Mouse (Mus musculus) limb, embryonic 12.5 days (tissue): ENCODE results near the gene Olfr1326-ps1. TPM values are rescaled to one million over a fixed set of nuclear protein-coding genes. Genes with fewer than 3 reads are reported as not detected.

ENCODE experiments used
- ATAC-seq: fragments of 200-750 bp; cut with Nextera tagmentation; 2 replicates; pipeline ENCODE4 v1.8.0; 2017; ENCODE audit warnings: low read depth, moderate TSS enrichment; ENCODE audit not compliant: insufficient number of reproducible peaks, insufficient read depth, low FRiP score, low TSS enrichment
- H3K27ac ChIP-seq: fragments of 300-500 bp; sonication (generic); 2 replicates; pipeline ENCODE4 v1.5.1; 2016; ENCODE audit warnings: mild to moderate bottlenecking, moderate library complexity
- H3K27me3 ChIP-seq: fragments of 300-500 bp; sonication (generic); 2 replicates; pipeline ENCODE4 v1.6.1; 2016; ENCODE audit warnings: mild to moderate bottlenecking, moderate library complexity
- H3K36me3 ChIP-seq: fragments of 300-500 bp; sonication (generic); 2 replicates; pipeline ENCODE4 v1.6.1; 2016; ENCODE audit warnings: mild to moderate bottlenecking, moderate library complexity
- H3K4me1 ChIP-seq: fragments of 300-500 bp; sonication (generic); replicated peaks from 2 replicates; pipeline ENCODE4 v1.6.1; 2016
- H3K4me2 ChIP-seq: fragments of 300-500 bp; sonication (generic); 2 replicates; pipeline ENCODE4 v1.6.1; 2016; ENCODE audit warnings: mild to moderate bottlenecking, moderate library complexity
- H3K4me3 ChIP-seq: fragments of 300-500 bp; sonication (generic); replicated peaks from 2 replicates; pipeline ENCODE4 v1.5.1; 2016; ENCODE audit warnings: mild to moderate bottlenecking
- H3K9ac ChIP-seq: fragments of 300-500 bp; sonication (generic); replicated peaks from 2 replicates; pipeline ENCODE4 v1.6.1; 2016; ENCODE audit warnings: mild to moderate bottlenecking, moderate library complexity
- H3K9me3 ChIP-seq: fragments of 300-500 bp; sonication (generic); 2 replicates; pipeline ENCODE4 v1.6.1; 2016; ENCODE audit warnings: mild to moderate bottlenecking, moderate library complexity
- WGBS: fragments of 180-500 bp; shearing (Covaris S2); methylation state at CpG from one replicate; pipeline ENCODE4 v1.1.7; 2016; 5-methylcytosine and 5-hydroxymethylcytosine counted together
- polyA plus RNA-seq: library from polyadenylated mRNA; unstranded; fragments of >200 nt; fragmentation: Nextera tagmentation; extraction: Ambion mirVana; gene quantifications from 2 replicates; pipeline ENCODE4 v1.2.1, GENCODE M21; 2016

Olfr1326-ps1 gene
- not detected in 2 replicates for polyA plus RNA-seq

DNA sequence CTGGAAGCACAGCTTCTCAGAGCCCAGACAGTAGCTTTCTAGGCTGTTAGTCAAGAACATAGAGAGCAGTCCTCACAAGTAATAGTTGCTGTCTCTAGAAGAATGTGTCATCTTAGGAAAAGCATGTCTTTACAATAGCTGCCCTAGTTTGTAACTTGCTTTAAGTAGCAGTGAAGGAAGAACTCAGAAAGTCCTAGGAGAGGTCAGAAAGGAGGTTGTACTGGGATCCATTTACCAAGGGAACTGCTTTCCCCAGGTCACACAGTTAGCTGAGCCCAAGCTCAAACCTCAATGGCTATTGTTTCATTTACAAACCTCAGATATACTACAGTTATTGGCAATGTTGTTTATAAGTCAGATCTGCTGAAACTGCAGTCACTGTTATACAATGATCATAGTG, at the start of gene Olfr1326-ps1:
Gene Olfr1326-ps1, minus strand, starts transcription at position 101 of the 400 bp plus-strand sequence.
- no peaks in the 10 kb centered on the region for H3K36me3 ChIP-seq
- no peak within 1 kb of the TSS for H3K4me2 ChIP-seq

GRCm38 (mm10) chrX:74592379-74592778, 17.7 kb upstream of the Olfr1326-ps1 start, which contains the start of gene Olfr1325:
Gene Olfr1325 (plus strand): TSS chrX:74592679.
- H3K27me3 ChIP-seq = no peaks in the 10 kb centered on the region
- no peak within 1 kb of the TSS for H3K4me2 ChIP-seq
- no peak within 1 kb of the TSS for H3K27ac ChIP-seq
- no peaks in the 10 kb centered on the region for H3K9me3 ChIP-seq
- H3K4me1 ChIP-seq = no peaks in the 10 kb centered on the region
- WGBS = 83% methylated on average over 2 of the region's 2 CpGs
- H3K36me3 ChIP-seq = no peaks in the 10 kb centered on the region
- no peak within 1 kb of the TSS for H3K9ac ChIP-seq
- ATAC-seq = no peak
- H3K4me3 ChIP-seq = no peak within 1 kb of the TSS

More for the DNA sequence above, at the start of gene Olfr1326-ps1:
- ATAC-seq = no peak
- Histone ChIP-seq H3K4me3 (no peak within 1 kb of the TSS), H3K9ac (no peak within 1 kb of the TSS), H3K27me3 (no peaks in the 10 kb centered on the region), H3K9me3 (no peaks in the 10 kb centered on the region), H3K4me1 (no peaks in the 10 kb centered on the region), H3K27ac (no peak within 1 kb of the TSS)

Other genes with a start within 250 kb of the Olfr1326-ps1 start
- gene Plxna3, start 245.8 kb downstream of the Olfr1326-ps1 start, polyA plus RNA-seq = 27.1 and 27.3 TPM in 2 replicates
- gene Lage3, start 221.3 kb downstream of the Olfr1326-ps1 start, polyA plus RNA-seq = 107 and 122 TPM in 2 replicates
- 57.1 and 59.8 TPM in 2 replicates for gene Ubl4a, start 201.7 kb downstream of the Olfr1326-ps1 start, polyA plus RNA-seq
- 14.4 and 14.8 TPM in 2 replicates for gene Slc10a3, start 201.5 kb downstream of the Olfr1326-ps1 start, polyA plus RNA-seq
- 30.5 and 32.6 TPM in 2 replicates for gene Fam3a, start 181.6 kb downstream of the Olfr1326-ps1 start, polyA plus RNA-seq
- gene Ikbkg, start 181.6 kb downstream of the Olfr1326-ps1 start, polyA plus RNA-seq = 22.1 and 22.3 TPM in 2 replicates
- 44.1 and 46.0 TPM in 2 replicates for gene G6pdx, start 145.7 kb downstream of the Olfr1326-ps1 start, polyA plus RNA-seq
- gene Gm6880, start 93.5 kb downstream of the Olfr1326-ps1 start, polyA plus RNA-seq = 0.69 and 1.4 TPM in 2 replicates
- not detected in 2 replicates for gene Olfr1325, start 17.8 kb upstream of the Olfr1326-ps1 start, polyA plus RNA-seq
- not detected in 2 replicates for gene Gm5640, start 70.7 kb upstream of the Olfr1326-ps1 start, polyA plus RNA-seq
- 0.28 TPM in 1 of 2 replicates, not detected in the other for gene Gm6890, start 166.0 kb upstream of the Olfr1326-ps1 start, polyA plus RNA-seq